Mouse (Mus musculus) left cerebral cortex, postnatal 10 days (tissue): ENCODE measurements around the gene Elp5. TPM values are rescaled to one million over a fixed set of nuclear protein-coding genes. Genes with fewer than 3 reads are reported as not detected.
A peak's percentile ranks its signal among the peaks of the same experiment; 100 is the strongest.
"Not testable (repeated sequence)": the region's sequence is repeated elsewhere in the genome, so short reads cannot be mapped to it uniquely, and the experiment has no call there.

Experiments used
- DNase-seq, 2 experiments: peaks; one replicate each; pipeline ENCODE4 v3.0.0; 2021 to 2022; ENCODE audit warnings: low spot score in 2 of 2, mixed read lengths in 1 of 2; ENCODE audit errors: extremely low spot score in 1 of 2
- intact Hi-C: fragments of 180-260 bp; cut with DNase I; formaldehyde crosslinking; loops from one replicate; pipeline ENCODE4 v1.15.1; 2025
- total RNA-seq, 2 experiments: library from RNA; stranded (reverse); gene quantifications; 2 replicates each; pipeline ENCODE4 v1.2.3; 2021

The Elp5 gene
- total RNA-seq, 2 experiments from 2014 or later = 114 to 125 TPM

GRCm38 (mm10) chr11:69940962-69941361, 41.4 kb downstream of the Elp5 start:
- intact Hi-C loops = no loop called here
- no peak for DNase-seq

DNA sequence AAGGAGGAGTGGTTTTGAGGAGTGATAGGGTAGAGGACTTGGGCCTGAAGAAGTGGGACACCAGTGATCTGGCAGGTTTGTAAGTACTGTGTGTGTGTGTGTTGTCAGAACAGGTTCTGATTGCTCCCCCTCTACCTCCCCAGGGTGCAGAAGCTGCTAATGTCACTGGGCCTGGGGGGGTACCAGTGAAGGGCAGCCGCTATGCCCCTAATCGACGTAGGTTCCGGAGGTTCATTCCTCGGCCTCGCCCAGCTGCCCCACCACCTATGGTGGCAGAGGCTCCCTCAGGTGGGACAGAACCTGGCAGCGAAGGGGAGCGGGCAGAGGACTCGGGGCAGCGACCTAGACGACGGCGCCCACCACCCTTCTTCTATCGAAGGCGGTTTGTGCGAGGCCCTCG, 42.6 kb downstream of the Elp5 start:
- no peak for DNase-seq
- intact Hi-C loops = loop anchor here (10.0 kb wide), 1 partner anchor 275 kb away; the partner anchor contains the start of gene Slc16a11

- intact Hi-C loops = loop anchor here (10.0 kb wide), 1 partner anchor 276 kb away; the partner anchor contains the start of gene Slc16a11
- DNase-seq = no peak
Measured at GRCm38 (mm10) chr11:69939181-69939580, 43.1 kb downstream of the Elp5 start.

DNA sequence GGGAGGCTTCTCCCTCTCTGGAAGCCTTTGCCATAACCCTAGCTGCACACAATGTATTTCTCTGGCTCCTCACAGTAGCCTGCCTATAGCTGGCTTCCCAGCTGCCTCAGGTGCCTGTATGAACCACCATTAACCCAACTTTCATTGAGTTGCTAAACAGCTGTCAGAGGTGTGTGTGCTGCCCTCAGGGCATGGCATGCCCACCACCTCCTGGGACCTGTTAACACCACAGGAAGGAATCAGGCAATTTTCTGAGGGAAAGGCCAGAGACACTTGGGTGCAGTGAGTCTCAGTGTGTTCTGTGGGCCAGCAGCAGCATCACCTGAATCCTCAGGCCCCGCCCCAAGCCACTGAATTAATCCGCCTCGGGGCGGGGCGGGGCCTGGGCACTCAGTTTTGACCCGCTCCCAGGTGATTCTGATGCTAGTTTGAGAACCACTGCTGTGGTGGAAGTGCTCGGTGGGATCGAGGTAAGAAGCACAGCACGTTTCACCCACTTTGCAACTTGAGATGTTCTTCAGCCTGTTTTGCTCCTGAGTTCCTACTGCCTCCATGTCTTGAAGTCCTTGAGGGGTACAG, 43.8 kb downstream of the Elp5 start:
- intact Hi-C loops = loop anchor here (10.0 kb wide), 1 partner anchor 276 kb away; the partner anchor contains the start of gene Slc16a11

DNA sequence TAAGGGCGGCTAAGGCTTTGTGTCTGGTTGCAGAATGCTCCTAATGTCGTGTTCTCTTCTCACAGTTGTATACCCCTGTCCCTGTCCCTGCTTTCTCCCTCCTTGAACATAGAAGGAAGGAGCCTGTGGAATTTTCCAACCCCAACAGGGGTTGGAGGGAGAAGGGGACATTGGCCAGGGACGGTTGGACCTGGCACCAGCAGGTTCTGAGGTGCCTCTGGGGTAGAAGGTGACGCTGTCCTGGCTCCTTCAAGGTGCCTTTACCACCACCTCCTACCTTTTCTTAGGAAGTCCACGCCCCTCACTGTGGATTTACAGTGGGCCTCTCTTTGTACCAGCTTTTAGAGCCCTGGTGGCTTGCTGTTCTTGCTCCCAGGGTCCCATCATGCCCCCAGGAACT, 44.5 kb downstream of the Elp5 start:
- intact Hi-C loops = loop anchor here (10.0 kb wide), 1 partner anchor 277 kb away; the partner anchor contains the start of gene Slc16a11
- no peak for DNase-seq

More for the DNA sequence above, 43.8 kb downstream of the Elp5 start:
- DNase-seq = no peak

GRCm38 (mm10) chr11:69937385-69937784, 44.9 kb downstream of the Elp5 start:
- intact Hi-C loops = loop anchor here (10.0 kb wide), 1 partner anchor 277 kb away; the partner anchor contains the start of gene Slc16a11
- peak in 1 of 2 experiments; percentile 41 for DNase-seq

DNA sequence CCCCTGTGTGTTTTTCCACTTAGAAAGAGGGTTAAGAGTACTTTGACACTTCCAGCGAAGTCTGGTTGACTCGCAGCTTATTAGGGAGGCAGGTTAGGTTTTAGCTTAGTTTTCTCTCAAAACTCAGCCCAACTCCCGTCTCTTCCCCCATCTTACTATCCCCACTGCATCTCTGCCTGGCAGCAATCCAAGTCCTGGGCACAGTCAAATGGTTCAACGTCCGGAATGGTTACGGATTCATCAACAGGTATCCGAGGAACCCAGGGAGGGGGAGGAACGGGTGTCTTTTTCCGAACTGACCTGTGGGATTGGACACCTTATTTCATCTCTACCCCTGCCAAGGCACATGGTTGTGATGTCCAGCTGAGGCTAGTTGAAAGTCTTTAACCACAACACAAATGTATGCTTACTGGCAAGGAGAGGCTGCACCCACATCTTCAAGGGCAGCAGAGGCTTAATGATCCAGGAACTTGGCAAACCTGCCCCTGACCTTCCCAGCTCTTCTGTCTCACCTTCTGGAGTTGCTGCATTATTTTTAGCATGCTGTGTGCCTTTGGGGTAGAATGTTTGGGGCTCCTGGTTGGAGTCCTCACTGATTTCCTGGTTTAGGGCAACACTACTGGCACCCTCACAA, 45.5 kb downstream of the Elp5 start:
- no peak for DNase-seq
- intact Hi-C loops = loop anchor here (10.0 kb wide), 1 partner anchor 278 kb away; the partner anchor contains the start of gene Slc16a11

- intact Hi-C loops = loop anchor here (10.0 kb wide), 1 partner anchor 279 kb away; the partner anchor contains the start of gene Slc16a11
- DNase-seq = peak in 1 of 2 experiments; percentile 61
Measured at GRCm38 (mm10) chr11:69936156-69936555, 46.2 kb downstream of the Elp5 start.

GRCm38 (mm10) chr11:69935137-69935879, 47.0 kb downstream of the Elp5 start, which contains the start of gene Ybx2:
Gene Ybx2 (plus strand): TSS chr11:69935796.
- peak; percentile 82 to 91 for DNase-seq
- intact Hi-C loops = loop anchor here (2.0 to 10.0 kb wide), 2 partner anchors 13 to 279 kb away; partner anchors contain the start of genes Slc16a11 and Slc2a4

DNA sequence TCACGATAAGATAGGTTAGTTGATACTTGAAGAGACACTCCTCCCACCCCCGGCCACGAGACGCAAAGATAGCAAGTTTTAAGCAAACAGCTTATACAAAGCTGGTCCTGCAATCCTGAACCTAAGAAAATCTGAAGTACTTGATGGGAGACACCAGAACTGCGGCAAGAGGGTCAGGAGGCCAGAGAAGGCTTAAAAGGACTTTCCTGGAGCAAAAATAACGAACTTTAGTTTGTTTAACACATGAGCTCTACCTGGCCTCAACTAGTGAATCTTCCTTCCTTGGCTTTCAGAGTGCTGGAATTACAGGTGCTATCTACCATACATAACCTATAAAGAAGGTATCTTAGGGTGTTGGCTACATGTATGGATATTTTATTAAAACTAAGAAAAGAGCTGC, 47.6 kb downstream of the Elp5 start:
- DNase-seq = no peak
- intact Hi-C loops = loop anchor here (2.0 to 10.0 kb wide), 2 partner anchors 14 to 280 kb away; partner anchors contain the start of genes Slc16a11 and Slc2a4

DNA sequence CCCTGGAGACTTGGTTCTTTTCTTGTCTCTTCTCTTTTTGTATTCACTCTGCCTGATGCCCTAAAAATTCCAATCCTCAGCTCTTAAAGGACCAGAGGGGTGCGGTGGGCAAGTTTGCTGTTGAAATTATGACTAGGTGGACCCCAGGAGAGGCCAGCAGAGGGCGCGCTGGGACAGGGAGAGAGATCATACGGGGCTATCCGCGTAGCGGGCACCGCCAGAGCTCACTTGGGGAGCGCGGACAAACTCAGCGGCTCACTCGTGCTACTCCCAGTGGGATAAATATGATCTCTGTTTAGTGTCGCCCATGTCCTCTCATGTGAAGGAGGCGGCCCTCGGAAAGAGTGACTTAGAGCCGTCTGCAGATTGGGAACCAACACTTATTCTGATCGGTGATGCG, 48.1 kb downstream of the Elp5 start:
- peak; percentile 83 to 94 for DNase-seq
- intact Hi-C loops = loop anchor here (2.0 to 10.0 kb wide), 2 partner anchors 15 to 281 kb away; partner anchors contain the start of genes Slc16a11 and Slc2a4

- DNase-seq = no peak
- intact Hi-C loops = loop anchor here (10.0 kb wide), 1 partner anchor 282 kb away; the partner anchor contains the start of gene Slc16a11
Measured at GRCm38 (mm10) chr11:69933066-69933465, 49.3 kb downstream of the Elp5 start.

GRCm38 (mm10) chr11:69932254-69932653, 50.1 kb downstream of the Elp5 start:
- intact Hi-C loops = loop anchor here (10.0 kb wide), 1 partner anchor 283 kb away; the partner anchor contains the start of gene Slc16a11
- no peak for DNase-seq

- no peak for DNase-seq
- intact Hi-C loops = loop anchor here (10.0 kb wide), 1 partner anchor 283 kb away; the partner anchor contains the start of gene Slc16a11
Measured at GRCm38 (mm10) chr11:69931769-69932168, 50.5 kb downstream of the Elp5 start.

- no peak for DNase-seq
- intact Hi-C loops = loop anchor here (10.0 kb wide), 1 partner anchor 284 kb away; the partner anchor contains the start of gene Slc16a11
Measured at GRCm38 (mm10) chr11:69930967-69931537, 51.3 kb downstream of the Elp5 start.

- intact Hi-C loops = loop anchor here (10.0 kb wide), 1 partner anchor 285 kb away; the partner anchor contains the start of gene Slc16a11
Measured at GRCm38 (mm10) chr11:69930176-69930575, 52.1 kb downstream of the Elp5 start.

DNA sequence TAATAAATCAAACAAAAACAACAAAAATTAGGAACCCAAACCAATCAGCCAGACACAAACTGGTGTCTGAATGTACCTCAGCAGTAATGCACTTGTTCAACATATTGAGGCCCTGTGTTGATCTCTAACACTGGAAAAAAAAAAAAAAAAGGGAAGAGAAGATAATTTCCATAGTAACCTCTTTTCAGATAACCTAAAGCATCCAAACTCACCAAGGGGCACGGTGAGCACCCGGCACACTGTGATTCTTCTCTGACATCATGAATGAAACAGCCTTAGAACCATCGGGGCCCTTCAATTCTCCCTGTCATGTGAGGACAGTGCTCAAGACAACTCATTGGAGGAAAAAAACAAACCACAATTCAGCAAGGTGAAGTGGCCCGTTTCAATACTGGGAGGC, 52.6 kb downstream of the Elp5 start:
- no peak for DNase-seq
- intact Hi-C loops = loop anchor here (10.0 kb wide), 1 partner anchor 285 kb away; the partner anchor contains the start of gene Slc16a11

More at GRCm38 (mm10) chr11:69930176-69930575, 52.1 kb downstream of the Elp5 start:
- not testable (repeated sequence) for DNase-seq

DNA sequence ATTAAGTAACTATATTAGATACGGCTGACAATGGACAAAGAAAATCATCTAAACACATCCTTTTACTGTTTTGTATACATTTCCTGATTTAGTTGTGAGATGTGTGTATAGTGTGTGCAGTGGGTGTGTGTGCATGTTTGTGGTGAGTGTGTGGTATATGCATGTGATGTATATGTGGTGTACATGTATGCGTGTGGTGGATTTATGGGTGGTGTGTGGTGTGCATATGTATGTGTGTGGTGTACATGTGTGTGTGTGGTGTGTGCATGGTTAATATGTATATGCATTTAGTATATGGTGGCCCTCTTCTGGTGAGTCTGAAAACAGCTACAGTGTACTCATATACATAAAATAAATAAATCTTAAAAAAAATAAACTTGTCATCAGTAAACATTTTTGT, 54.8 kb downstream of the Elp5 start:
- no peak for DNase-seq
- intact Hi-C loops = no loop called here
